Mouse (Mus musculus): ENCODE results near the gene Bglap2. TPM values are rescaled to one million over a fixed set of nuclear protein-coding genes. Genes with fewer than 3 reads are reported as not detected.
"Not testable (repeated sequence)": the region's sequence is repeated elsewhere in the genome, so short reads cannot be mapped to it uniquely, and the experiment has no call there.

Gene Bglap2
- not detected in 2 replicates for polyA plus RNA-seq (2015; fragmentation: Nextera tagmentation; extraction: Ambion mirVana)

GRCm38 (mm10) chr3:88378599-88378998 lies at the start of gene Bglap2:
Bglap2 (minus strand) TSS chr3:88378699.
- not testable (repeated sequence) for H3K9ac ChIP-seq (replicated peaks); H3K4me2 ChIP-seq (ENCODE audit: low read depth, low read length); H3K27me3 ChIP-seq (ENCODE audit: insufficient read depth, low read length); H3K27ac ChIP-seq (ENCODE audit: low read depth); H3K36me3 ChIP-seq (replicated peaks; ENCODE audit: insufficient read depth, low read length); ATAC-seq; H3K4me1 ChIP-seq (ENCODE audit: insufficient read depth); DNase-seq; H3K9me3 ChIP-seq (ENCODE audit: low read length); H3K4me3 ChIP-seq (ENCODE audit: low read depth, low read length)
- WGBS (ENCODE audit: insufficient replicate concordance): 68% methylated on average over 4 of the region's 5 CpGs

GRCm38 (mm10) chr3:88427342-88427905 lies 48.9 kb upstream of the Bglap2 start:
- H3K4me3 ChIP-seq (ENCODE audit: low read depth, low read length): no peak overlapping the region
- no peaks in the 10 kb centered on the region for H3K9me3 ChIP-seq (ENCODE audit: low read length)
- H3K4me1 ChIP-seq (ENCODE audit: insufficient read depth): peaks cover 24% of the 10 kb centered on the region
- H3K27me3 ChIP-seq (ENCODE audit: insufficient read depth, low read length): no peaks in the 10 kb centered on the region
- H3K9ac ChIP-seq (replicated peaks): no peak overlapping the region
- ATAC-seq (no peak), DNase-seq (no peak)
- WGBS (ENCODE audit: insufficient replicate concordance): 59% methylated on average over 4 of the region's 4 CpGs
- no peak overlapping the region for H3K4me2 ChIP-seq (ENCODE audit: low read depth, low read length)
- TF ChIP-seq CTCF (IDR thresholded peaks at IDR 0.05; ENCODE audit: low read depth): no peak
- no peak for TF ChIP-seq EP300 (IDR thresholded peaks at IDR 0.05; ENCODE audit: low read depth)
- H3K36me3 ChIP-seq (replicated peaks; ENCODE audit: insufficient read depth, low read length): no peaks in the 10 kb centered on the region
- no peak overlapping the region for H3K27ac ChIP-seq (ENCODE audit: low read depth)

GRCm38 (mm10) chr3:88425708-88426420 lies 47.4 kb upstream of the Bglap2 start:
- Histone ChIP-seq H3K27ac (ENCODE audit: low read depth) (0 out of 2 replicates have a peak overlapping the region, but pooled peaks have one; percentile 34), H3K9ac (replicated peaks) (no peak overlapping the region), H3K4me1 (ENCODE audit: insufficient read depth) (peaks cover 39% of the 10 kb centered on the region), H3K4me2 (ENCODE audit: low read depth, low read length) (peak overlapping the region; percentile 60; the same call in 1 of the 2 replicates), H3K9me3 (ENCODE audit: low read length) (no peaks in the 10 kb centered on the region), H3K4me3 (ENCODE audit: low read depth, low read length) (0 out of 2 replicates have a peak overlapping the region, but pooled peaks have one; percentile 70), H3K27me3 (ENCODE audit: insufficient read depth, low read length) (no peaks in the 10 kb centered on the region), H3K36me3 (replicated peaks; ENCODE audit: insufficient read depth, low read length) (peaks cover 4% of the 10 kb centered on the region)
- ATAC-seq: no peak
- TF ChIP-seq CTCF (IDR thresholded peaks at IDR 0.05; ENCODE audit: low read depth) (no peak), EP300 (IDR thresholded peaks at IDR 0.05; ENCODE audit: low read depth) (no peak)
- no peak for DNase-seq
- 74% methylated on average over 10 of the region's 10 CpGs for WGBS (ENCODE audit: insufficient replicate concordance)

- Histone ChIP-seq H3K9ac (replicated peaks) (no peak overlapping the region), H3K4me1 (ENCODE audit: insufficient read depth) (peaks cover 40% of the 10 kb centered on the region), H3K4me3 (ENCODE audit: low read depth, low read length) (peak overlapping the region; percentile 70; the same call in 1 of the 2 replicates), H3K9me3 (ENCODE audit: low read length) (no peaks in the 10 kb centered on the region), H3K27me3 (ENCODE audit: insufficient read depth, low read length) (no peaks in the 10 kb centered on the region), H3K27ac (ENCODE audit: low read depth) (peak overlapping the region; percentile 34; the same call in 1 of the 2 replicates), H3K4me2 (ENCODE audit: low read depth, low read length) (peak overlapping the region; percentile 60), H3K36me3 (replicated peaks; ENCODE audit: insufficient read depth, low read length) (peaks cover 9% of the 10 kb centered on the region)
- 12% methylated on average over 2 of the region's 2 CpGs for WGBS (ENCODE audit: insufficient replicate concordance)
- no peak for TF ChIP-seq EP300 (IDR thresholded peaks at IDR 0.05; ENCODE audit: low read depth)
- no peak for TF ChIP-seq CTCF (IDR thresholded peaks at IDR 0.05; ENCODE audit: low read depth)
- DNase-seq: no peak
- ATAC-seq: no peak
Measured at GRCm38 (mm10) chr3:88425330-88425689, 46.8 kb upstream of the Bglap2 start.

- H3K27me3 ChIP-seq (ENCODE audit: insufficient read depth, low read length): no peaks in the 10 kb centered on the region
- H3K36me3 ChIP-seq (replicated peaks; ENCODE audit: insufficient read depth, low read length): peaks cover 15% of the 10 kb centered on the region
- peak; percentile 93 for ATAC-seq
- under 1% methylated on average over 35 of the region's 35 CpGs for whole genome bisulfite sequencing (ENCODE audit: insufficient replicate concordance)
- peak within 1 kb of the TSS; percentile 66 for H3K9ac ChIP-seq (replicated peaks)
- H3K4me3 ChIP-seq (ENCODE audit: low read depth, low read length): peak within 1 kb of the TSS; percentile 70
- peak; percentile 94 for DNase-seq
- H3K4me2 ChIP-seq (ENCODE audit: low read depth, low read length): peak within 1 kb of the TSS; percentile 84
- H3K4me1 ChIP-seq (ENCODE audit: insufficient read depth): peaks cover 40% of the 10 kb centered on the region
- peak within 1 kb of the TSS; percentile 69 for H3K27ac ChIP-seq (ENCODE audit: low read depth)
- TF ChIP-seq EP300 (IDR thresholded peaks at IDR 0.05; ENCODE audit: low read depth): 0 out of 2 replicates have a peak, but pooled peaks have one; percentile 36
- no peak for TF ChIP-seq CTCF (IDR thresholded peaks at IDR 0.05; ENCODE audit: low read depth)
- no peaks in the 10 kb centered on the region for H3K9me3 ChIP-seq (ENCODE audit: low read length)
Measured at GRCm38 (mm10) chr3:88424605-88425329, 46.3 kb upstream of the Bglap2 start, which contains the start of gene Slc25a44. Slc25a44 (minus strand) TSS chr3:88425139.

All from liver, postnatal 0 days (tissue).